Mouse (Mus musculus) embryonic facial prominence, embryonic 10.5 days (tissue): ENCODE measurements around the gene Ehd3. TPM values are rescaled to one million over a fixed set of nuclear protein-coding genes. Genes with fewer than 3 reads are reported as not detected.

Source experiments
- DNase-seq: peaks from one replicate; pipeline ENCODE4 v3.0.0-alpha.2; 2017; ENCODE audit warnings: low spot score
- H3K27ac ChIP-seq: fragments of 300-500 bp; sonication (generic); replicated peaks from 2 replicates; pipeline ENCODE4 v1.5.1; 2016; ENCODE audit warnings: mild to moderate bottlenecking
- H3K27me3 ChIP-seq: fragments of 300-500 bp; sonication (generic); replicated peaks from 2 replicates; pipeline ENCODE4 v1.6.1; 2016; ENCODE audit warnings: low read depth, mild to moderate bottlenecking; ENCODE audit not compliant: poor library complexity, severe bottlenecking
- H3K36me3 ChIP-seq: fragments of 300-500 bp; sonication (generic); replicated peaks from 2 replicates; pipeline ENCODE4 v1.6.1; 2016; ENCODE audit warnings: mild to moderate bottlenecking, moderate library complexity
- H3K4me1 ChIP-seq: fragments of 300-500 bp; sonication (generic); 2 replicates; pipeline ENCODE4 v1.6.1; 2016
- H3K4me3 ChIP-seq: fragments of 300-500 bp; sonication (generic); 2 replicates; pipeline ENCODE4 v1.5.1; 2016; ENCODE audit warnings: mild to moderate bottlenecking, moderate library complexity
- H3K9me3 ChIP-seq: fragments of 300-500 bp; sonication (generic); 2 replicates; pipeline ENCODE4 v1.6.1; 2016; ENCODE audit warnings: mild to moderate bottlenecking
- WGBS: fragments of 180-500 bp; shearing (Covaris S2); methylation state at CpG from one replicate; pipeline ENCODE4 v1.1.7; 2016; 5-methylcytosine and 5-hydroxymethylcytosine counted together
- polyA plus RNA-seq: library from polyadenylated mRNA; unstranded; fragments of >200 nt; fragmentation: Nextera tagmentation; extraction: Ambion mirVana; gene quantifications from 2 replicates; pipeline ENCODE4 v1.2.1, GENCODE M21; 2016

Gene Ehd3
- polyA plus RNA-seq, 1 experiment from 2014 or later, result 8.9 TPM

- Histone ChIP-seq H3K4me3 (no peak overlapping the region), H3K27ac (no peak overlapping the region), H3K36me3 (no peaks in the 10 kb centered on the region), H3K9me3 (no peaks in the 10 kb centered on the region), H3K27me3 (no peaks in the 10 kb centered on the region), H3K4me1 (no peaks in the 10 kb centered on the region)
- WGBS, result 93% methylated on average over 14 of the region's 14 CpGs
- DNase-seq, result no peak
These were observed 67.1 kb downstream of the Ehd3 start for GRCm38 (mm10) chr17:73870956-73871605.

GRCm38 (mm10) chr17:73875268-73875667 is 71.3 kb downstream of the Ehd3 start:
- Histone ChIP-seq H3K4me1 (no peaks in the 10 kb centered on the region), H3K36me3 (no peaks in the 10 kb centered on the region), H3K27me3 (no peaks in the 10 kb centered on the region), H3K9me3 (no peaks in the 10 kb centered on the region), H3K4me3 (no peak overlapping the region), H3K27ac (no peak overlapping the region)
- WGBS, result 85% methylated on average over 4 of the region's 4 CpGs
- DNase-seq, result no peak

GRCm38 (mm10) chr17:73875674-73876073 is 71.7 kb downstream of the Ehd3 start:
- no peak for DNase-seq
- Histone ChIP-seq H3K36me3 (no peaks in the 10 kb centered on the region), H3K9me3 (no peaks in the 10 kb centered on the region), H3K4me3 (no peak overlapping the region), H3K4me1 (no peaks in the 10 kb centered on the region), H3K27me3 (no peaks in the 10 kb centered on the region), H3K27ac (no peak overlapping the region)
- WGBS, result 88% methylated on average over 7 of the region's 7 CpGs

- H3K9me3 ChIP-seq, result no peaks in the 10 kb centered on the region
- H3K4me3 ChIP-seq, result no peak overlapping the region
- H3K4me1 ChIP-seq, result no peaks in the 10 kb centered on the region
- DNase-seq, result no peak
- H3K27ac ChIP-seq, result no peak overlapping the region
- 92% methylated on average over 10 of the region's 10 CpGs for WGBS
- no peaks in the 10 kb centered on the region for H3K27me3 ChIP-seq
- no peaks in the 10 kb centered on the region for H3K36me3 ChIP-seq
These were observed 75.5 kb downstream of the Ehd3 start for GRCm38 (mm10) chr17:73879262-73879916.

- Histone ChIP-seq H3K4me1 (no peaks in the 10 kb centered on the region), H3K27me3 (no peaks in the 10 kb centered on the region), H3K27ac (no peak overlapping the region), H3K36me3 (no peaks in the 10 kb centered on the region), H3K4me3 (no peak overlapping the region), H3K9me3 (no peaks in the 10 kb centered on the region)
- 84% methylated on average over 6 of the region's 6 CpGs for WGBS
- DNase-seq, result no peak
These were observed 76.4 kb downstream of the Ehd3 start for GRCm38 (mm10) chr17:73880286-73880685.

GRCm38 (mm10) chr17:73881295-73881694 is 77.4 kb downstream of the Ehd3 start:
- H3K27me3 ChIP-seq, result no peaks in the 10 kb centered on the region
- 76% methylated on average over 6 of the region's 6 CpGs for WGBS
- H3K4me1 ChIP-seq, result peaks cover 7% of the 10 kb centered on the region; the same call in 1 of the 2 replicates
- H3K9me3 ChIP-seq, result no peaks in the 10 kb centered on the region
- H3K27ac ChIP-seq, result no peak overlapping the region
- no peak overlapping the region for H3K4me3 ChIP-seq
- no peaks in the 10 kb centered on the region for H3K36me3 ChIP-seq
- DNase-seq, result no peak

Other genes with a start within 250 kb of the Ehd3 start
- gene Galnt14, start 93.7 kb upstream of the Ehd3 start, polyA plus RNA-seq, result 1.5 and 1.9 TPM in 2 replicates
- 0.06 and 0.26 TPM in 2 replicates for gene Xdh, start 146.1 kb downstream of the Ehd3 start, polyA plus RNA-seq
- gene Srd5a2, start 243.8 kb downstream of the Ehd3 start, polyA plus RNA-seq, result not detected in 2 replicates